Mouse (Mus musculus): ENCODE data around the gene Tiam2. TPM values are rescaled to one million over a fixed set of nuclear protein-coding genes. Genes with fewer than 3 reads are reported as not detected.

Tiam2 gene
- polyA plus RNA-seq, 1 experiment from 2014 or later: 5.7 TPM

DNA sequence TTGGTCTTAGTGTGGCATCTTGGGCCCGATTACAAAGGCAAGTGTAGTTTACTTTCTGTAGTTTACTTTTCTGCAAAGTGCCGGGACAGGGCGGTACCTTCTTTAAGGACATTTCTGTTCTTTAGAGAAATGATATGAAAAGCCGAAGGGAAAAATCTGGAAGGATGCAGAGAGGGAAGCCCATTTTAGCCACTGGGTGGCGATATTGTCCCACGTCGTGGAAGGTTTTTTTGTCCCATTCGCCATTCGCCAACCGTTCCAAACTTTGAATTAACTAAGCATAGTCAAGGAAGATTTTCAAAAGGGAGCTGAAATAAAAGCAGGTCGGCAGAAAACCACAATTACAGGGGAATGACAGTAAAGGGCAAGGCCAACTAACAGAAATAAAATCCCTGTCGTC, 244.5 kb downstream of the Tiam2 start:
- Histone ChIP-seq H3K4me1 (replicated peaks; ENCODE audit: control insufficient read depth, insufficient read depth, low read length) (no peaks in the 10 kb centered on the region), H3K9me3 (ENCODE audit: control insufficient read depth, low read length) (no peaks in the 10 kb centered on the region), H3K9ac (ENCODE audit: low read length) (no peak overlapping the region), H3K27me3 (replicated peaks; ENCODE audit: control insufficient read depth, insufficient read depth, low read length) (no peaks in the 10 kb centered on the region), H3K4me2 (ENCODE audit: low read length) (peak overlapping the region; percentile 36), H3K4me3 (ENCODE audit: low read depth, low read length) (no peak overlapping the region), H3K36me3 (ENCODE audit: control insufficient read depth, insufficient read depth, low read length) (no peaks in the 10 kb centered on the region), H3K27ac (ENCODE audit: low read depth) (no peak overlapping the region)
- ATAC-seq (replicated peaks; ENCODE audit: low FRiP score, low TSS enrichment, low read depth) (no peak; the same call in 1 of the 2 replicates), DNase-seq (ENCODE audit: low spot score) (peak; percentile 89)
- 3% methylated on average over 12 of the region's 12 CpGs for WGBS

Other genes with a start within 250 kb of the Tiam2 start
- 21.8 and 22.2 TPM in 2 replicates for gene Scaf8, start 211.6 kb upstream of the Tiam2 start, polyA plus RNA-seq (2014; fragmentation: Nextera tagmentation; extraction: Ambion mirVana)
- gene Cldn20, start 206.0 kb downstream of the Tiam2 start, polyA plus RNA-seq (2014; fragmentation: Nextera tagmentation; extraction: Ambion mirVana): 0.30 TPM in 1 of 2 replicates, not detected in the other
- gene Tfb1m, start 231.2 kb downstream of the Tiam2 start, polyA plus RNA-seq (2014; fragmentation: Nextera tagmentation; extraction: Ambion mirVana): 18.2 and 18.6 TPM in 2 replicates

Measured in intestine, embryonic 14.5 days (tissue).